Mouse (Mus musculus) CD4-positive naive resting alpha-beta T cell, adult 57 days (primary cell): ENCODE data around the gene Il18bp. TPM values are rescaled to one million over a fixed set of nuclear protein-coding genes. Genes with fewer than 3 reads are reported as not detected.

Experiments
- total RNA-seq: library from RNA; stranded (reverse); gene quantifications from one replicate; pipeline ENCODE4 v1.2.4, GENCODE M21; 2023

Il18bp gene
- total RNA-seq = 13.0 TPM

DNA sequence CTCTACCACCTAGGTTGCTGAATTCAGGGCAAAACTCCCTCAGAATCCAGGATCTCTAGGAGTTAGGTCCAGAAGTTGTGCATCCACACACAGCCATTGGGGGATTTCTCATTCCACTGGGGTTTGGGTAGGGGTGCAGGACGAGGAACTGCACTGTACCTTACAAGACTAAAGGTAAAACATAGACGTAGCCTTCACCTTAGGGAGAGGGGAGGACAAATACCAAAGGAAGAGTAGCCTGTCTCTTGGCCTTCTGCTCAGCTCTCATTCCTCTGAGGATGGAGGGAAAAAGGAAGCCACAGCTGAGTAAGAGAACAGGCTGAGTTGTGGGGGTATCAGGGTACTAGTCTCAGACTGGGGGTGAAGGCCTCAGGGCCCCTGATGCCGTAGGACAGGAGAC lies at the start of gene Il18bp:
Gene Il18bp (minus strand): TSS at position 101 of the 400 bp plus-strand sequence.

DNA sequence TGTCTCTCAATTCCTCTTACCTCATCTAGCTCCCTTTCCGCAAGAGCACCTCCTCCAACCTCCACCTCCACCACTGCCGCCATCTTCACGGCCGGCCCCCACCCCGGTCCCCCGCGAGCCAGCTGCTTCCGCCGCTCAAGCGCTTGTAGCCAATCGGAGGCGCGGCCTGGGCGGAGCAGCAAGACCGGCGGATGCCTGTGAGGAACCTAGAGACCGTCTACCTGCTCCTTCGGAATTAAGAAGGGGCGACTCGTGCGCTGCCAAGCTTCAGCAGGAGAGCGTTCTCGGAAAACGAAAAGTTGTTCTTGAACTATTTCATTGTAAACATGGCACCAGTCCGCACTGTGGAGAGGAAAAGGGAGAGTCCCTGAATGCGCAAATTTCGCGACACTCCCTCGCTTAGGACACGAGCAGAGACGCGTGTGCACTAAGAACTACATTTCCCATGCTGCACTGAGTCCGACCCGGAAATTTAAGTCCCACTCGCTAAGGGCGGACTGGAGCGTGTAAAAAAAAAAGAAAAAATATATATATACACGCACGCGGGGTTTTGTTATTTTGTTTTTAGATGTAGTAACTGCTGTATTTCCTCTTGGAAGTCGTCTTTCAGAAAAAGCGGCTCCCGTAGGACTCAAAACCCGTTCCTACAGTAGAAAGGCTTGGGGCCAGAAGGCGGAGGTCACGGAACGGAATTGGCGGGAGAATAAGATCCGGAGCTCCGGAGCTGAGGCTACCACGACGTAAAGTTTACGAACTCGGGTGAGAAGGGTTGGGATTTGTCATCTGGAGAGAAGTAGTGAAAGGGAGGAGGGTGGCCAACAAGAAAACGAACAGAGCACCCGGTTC lies 46.8 kb upstream of the Il18bp start, which contains the start of the genes Rnf121, Xndc1 and Xntrpc:
Gene Rnf121 (minus strand): TSS at position 424 of the 846 bp plus-strand sequence.
Gene Xndc1 (plus strand): TSS at position 466 of the 846 bp plus-strand sequence.
Gene Xntrpc (plus strand): TSS at position 668 of the 846 bp plus-strand sequence.

Other genes with a start within 250 kb of the Il18bp start
- gene Phox2a, start 200.4 kb downstream of the Il18bp start, total RNA-seq = not detected
- 20.5 TPM for gene Inppl1, start 180.5 kb downstream of the Il18bp start, total RNA-seq
- not detected for gene Folr2, start 161.5 kb downstream of the Il18bp start, total RNA-seq
- 38.9 TPM for gene Anapc15, start 155.0 kb downstream of the Il18bp start, total RNA-seq
- gene Folr1, start 147.9 kb downstream of the Il18bp start, total RNA-seq = not detected
- 57.3 TPM for gene Lamtor1, start 112.8 kb downstream of the Il18bp start, total RNA-seq
- gene Tomt, start 112.3 kb downstream of the Il18bp start, total RNA-seq = 0.44 TPM
- 2.6 TPM for gene Lrrc51, start 84.8 kb downstream of the Il18bp start, total RNA-seq
- gene Numa1, start 84.6 kb downstream of the Il18bp start, total RNA-seq = 348 TPM
- 34.6 TPM for gene Rnf121, start 46.8 kb upstream of the Il18bp start, total RNA-seq
- 40.5 TPM for gene Xndc1, start 46.8 kb upstream of the Il18bp start, total RNA-seq
- 6.6 TPM for gene Xntrpc, start 47.0 kb upstream of the Il18bp start, total RNA-seq
- gene Trpc2, start 64.4 kb upstream of the Il18bp start, total RNA-seq = 2.1 TPM
- not detected for gene Art1, start 83.1 kb upstream of the Il18bp start, total RNA-seq
- gene Art5, start 90.8 kb upstream of the Il18bp start, total RNA-seq = 2.2 TPM
- gene Chrna10, start 98.1 kb upstream of the Il18bp start, total RNA-seq = not detected
- 111 TPM for gene Nup98, start 191.5 kb upstream of the Il18bp start, total RNA-seq
- 42.9 TPM for gene Pgap2, start 191.5 kb upstream of the Il18bp start, total RNA-seq
- 170 TPM for gene Rhog, start 237.4 kb upstream of the Il18bp start, total RNA-seq
- 163 TPM for gene Stim1, start 249.1 kb upstream of the Il18bp start, total RNA-seq